Mouse (Mus musculus) lung, adult 2 months (tissue): ENCODE results near the gene Ntm.

Experiments
- CTCF ChIP-seq: fragments of 200-500 bp; IDR thresholded peaks from 2 replicates; pipeline ENCODE4 v1.5.1; 2011; ENCODE audit warnings: mild to moderate bottlenecking, low read length, control low read depth; ENCODE audit not compliant: insufficient read depth
- POLR2A ChIP-seq: fragments of 200-500 bp; IDR thresholded peaks from 2 replicates; pipeline ENCODE4 v1.6.1; 2011; ENCODE audit warnings: low read depth, mild to moderate bottlenecking, control low read depth, low read length, borderline replicate concordance; ENCODE audit errors: extremely low read depth

DNA sequence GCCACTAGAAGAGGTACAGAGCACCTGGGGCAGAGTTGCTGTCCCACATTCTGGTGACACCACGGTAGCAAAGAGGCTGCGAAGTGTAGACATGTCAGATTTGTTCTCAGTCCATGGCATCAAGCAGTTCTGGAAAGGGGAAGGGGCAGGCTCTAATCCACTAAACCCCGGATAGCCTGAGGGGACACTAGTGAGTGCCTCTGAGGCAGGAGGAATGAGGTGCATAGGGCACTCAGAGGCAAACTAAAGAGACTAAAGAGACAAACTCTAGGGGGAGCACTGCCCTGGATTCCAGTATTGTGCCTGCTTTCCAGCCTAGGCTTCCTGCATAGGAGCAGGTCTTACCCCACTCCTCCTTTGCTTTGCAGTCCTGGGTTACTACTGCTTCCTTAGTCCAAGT is 926.5 kb downstream of the Ntm start:
- no peak for TF ChIP-seq CTCF
- TF ChIP-seq POLR2A, result no peak
